Mouse (Mus musculus) embryo, embryonic 11.5 days (tissue): ENCODE measurements around the gene Ano6.

ENCODE experiments used
- DNase-seq: peaks from one replicate; pipeline ENCODE4 v3.0.0-alpha.2; 2012; ENCODE audit warnings: low read depth, low spot score

The Ano6 gene

GRCm38 (mm10) chr15:95970691-95971090 lies 180.0 kb downstream of the Ano6 start:
- no peak for DNase-seq

GRCm38 (mm10) chr15:95971302-95971701 lies 180.7 kb downstream of the Ano6 start:
- no peak for DNase-seq

GRCm38 (mm10) chr15:95972156-95972555 lies 181.5 kb downstream of the Ano6 start:
- DNase-seq, result no peak

- no peak for DNase-seq
Observed at GRCm38 (mm10) chr15:95972621-95973020, 182.0 kb downstream of the Ano6 start.

- DNase-seq, result no peak
Observed at GRCm38 (mm10) chr15:95974021-95974597, 183.5 kb downstream of the Ano6 start.

- no peak for DNase-seq
Observed at GRCm38 (mm10) chr15:95976156-95976876, 185.7 kb downstream of the Ano6 start.

- DNase-seq, result no peak
Observed at GRCm38 (mm10) chr15:95977169-95977938, 186.7 kb downstream of the Ano6 start.

- DNase-seq, result no peak
Observed at GRCm38 (mm10) chr15:95977939-95978252, 187.3 kb downstream of the Ano6 start.

- no peak for DNase-seq
Observed at GRCm38 (mm10) chr15:95980641-95981040, 190.0 kb downstream of the Ano6 start.

- DNase-seq, result no peak
Observed at GRCm38 (mm10) chr15:95987916-95988315, 197.3 kb downstream of the Ano6 start.

GRCm38 (mm10) chr15:95989496-95990124 lies 199.0 kb downstream of the Ano6 start:
- no peak for DNase-seq

GRCm38 (mm10) chr15:96002958-96003601 lies 212.4 kb downstream of the Ano6 start:
- DNase-seq, result no peak

- DNase-seq, result no peak
Observed at GRCm38 (mm10) chr15:96011640-96012390, 221.2 kb downstream of the Ano6 start.

GRCm38 (mm10) chr15:96012391-96012775 lies 221.7 kb downstream of the Ano6 start:
- DNase-seq, result no peak

GRCm38 (mm10) chr15:96014501-96014900 lies 223.9 kb downstream of the Ano6 start:
- DNase-seq, result no peak

GRCm38 (mm10) chr15:96020465-96020864 lies 229.8 kb downstream of the Ano6 start:
- DNase-seq, result no peak

- no peak for DNase-seq
Observed at GRCm38 (mm10) chr15:96021506-96021905, 230.9 kb downstream of the Ano6 start.
